Mouse (Mus musculus) right cerebral cortex, postnatal 4 days (tissue): ENCODE measurements around the gene Nos3.

Source experiments
- DNase-seq: peaks from one replicate; pipeline ENCODE4 v3.0.0-alpha.2; 2022

The Nos3 gene

DNA sequence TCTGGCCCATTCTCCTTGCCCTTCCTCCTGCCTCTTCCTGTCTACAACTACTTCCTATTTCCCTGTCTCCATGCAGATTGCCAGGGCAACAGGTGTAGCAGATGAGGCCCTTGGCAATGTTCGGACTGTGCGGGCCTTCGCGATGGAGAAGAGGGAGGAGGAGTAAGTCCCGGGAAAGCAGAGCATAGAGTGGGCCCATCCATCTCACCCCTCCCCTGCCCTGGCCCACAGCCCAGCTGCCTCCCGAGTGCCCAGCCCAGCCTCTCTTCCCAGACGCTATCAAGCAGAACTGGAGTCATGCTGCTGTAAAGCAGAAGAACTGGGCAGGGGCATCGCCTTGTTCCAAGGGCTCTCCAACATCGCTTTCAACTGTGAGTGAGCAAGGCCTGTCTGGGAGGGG, 37.4 kb downstream of the Nos3 start:
- DNase-seq: no peak

DNA sequence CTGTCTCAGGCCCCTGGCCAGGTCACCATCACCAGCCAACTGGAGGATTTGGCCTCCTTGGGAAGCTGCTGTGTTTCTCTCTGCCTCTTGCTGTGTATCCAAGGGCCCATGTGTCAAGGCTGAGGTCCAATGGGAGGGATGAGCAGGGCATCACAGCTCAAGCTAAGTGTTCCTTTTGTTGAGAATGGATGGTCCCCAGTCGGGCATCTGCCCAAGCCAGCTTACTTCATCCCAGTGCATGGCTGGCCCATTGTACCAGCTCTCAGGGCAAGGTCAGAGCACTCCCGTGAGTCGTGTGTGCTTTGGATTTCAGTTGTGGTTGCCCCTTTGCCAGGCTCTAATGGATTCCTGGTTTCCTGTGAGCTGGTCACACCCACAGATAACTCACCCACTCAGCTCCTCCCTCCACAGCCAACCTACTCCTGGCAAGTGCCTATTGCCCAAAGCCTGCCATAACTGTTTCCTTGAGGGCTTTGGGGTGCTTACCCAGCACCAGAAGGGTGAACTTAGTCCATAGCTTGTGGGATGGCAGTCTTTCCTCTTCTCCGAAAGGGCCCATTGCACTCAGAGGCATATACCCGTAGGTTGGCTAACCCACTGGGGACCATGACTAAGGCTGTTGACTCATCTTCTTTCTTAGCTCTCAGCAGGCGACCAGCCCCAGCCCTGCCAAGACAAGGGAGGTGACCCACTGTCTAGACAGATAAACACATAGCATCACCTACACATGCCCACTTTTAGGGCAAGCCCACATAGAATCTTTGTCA, 40.2 kb downstream of the Nos3 start:
- no peak for DNase-seq

- DNase-seq: no peak
Measured at GRCm38 (mm10) chr5:24405389-24405876, 40.8 kb downstream of the Nos3 start.

- DNase-seq: no peak
Measured at GRCm38 (mm10) chr5:24408651-24409050, 44.0 kb downstream of the Nos3 start.

DNA sequence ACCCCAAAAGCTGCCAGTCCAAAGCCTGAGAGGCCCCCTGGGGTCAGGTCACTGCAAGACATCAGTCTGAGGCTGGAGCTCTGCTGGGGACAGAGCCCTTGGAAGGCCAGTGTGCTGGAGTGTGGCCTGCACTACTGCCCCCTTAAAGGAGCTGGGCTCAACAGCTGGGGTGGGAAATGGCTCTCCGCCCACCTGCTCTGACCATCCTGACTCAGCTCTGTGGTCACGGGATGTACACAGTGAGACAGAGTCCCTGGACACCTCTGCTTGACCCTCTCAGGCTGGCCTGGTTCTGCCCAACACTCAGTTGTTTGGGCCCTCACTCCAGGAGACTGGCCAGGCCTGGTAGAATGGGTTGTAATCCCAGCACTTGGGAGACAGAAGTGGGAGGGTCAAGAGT, 44.9 kb downstream of the Nos3 start:
- DNase-seq: no peak

DNA sequence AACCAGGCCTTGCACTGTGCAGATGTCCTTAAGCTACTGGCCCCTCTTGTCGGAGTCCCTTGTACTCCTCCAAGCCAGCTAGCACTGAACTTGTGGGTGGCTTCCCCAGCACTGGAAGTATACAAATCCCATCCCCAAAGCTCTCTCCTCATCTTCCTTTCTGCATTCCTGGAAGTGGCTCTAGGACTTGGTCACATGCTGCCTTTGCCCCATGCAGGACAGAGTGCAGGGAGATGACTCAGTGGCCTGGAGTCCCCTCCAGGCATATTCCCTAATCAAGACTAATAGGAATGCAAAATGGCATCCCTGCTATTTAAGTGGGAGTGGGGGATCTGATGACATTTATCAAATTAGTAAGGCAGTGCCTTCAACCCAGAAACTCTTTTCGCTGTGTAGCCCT, 47.5 kb downstream of the Nos3 start:
- no peak for DNase-seq

GRCm38 (mm10) chr5:24413042-24413693, 48.6 kb downstream of the Nos3 start, which contains the start of gene Asic3:
Gene Asic3 (plus strand): TSS chr5:24413392.
- DNase-seq: no peak

DNA sequence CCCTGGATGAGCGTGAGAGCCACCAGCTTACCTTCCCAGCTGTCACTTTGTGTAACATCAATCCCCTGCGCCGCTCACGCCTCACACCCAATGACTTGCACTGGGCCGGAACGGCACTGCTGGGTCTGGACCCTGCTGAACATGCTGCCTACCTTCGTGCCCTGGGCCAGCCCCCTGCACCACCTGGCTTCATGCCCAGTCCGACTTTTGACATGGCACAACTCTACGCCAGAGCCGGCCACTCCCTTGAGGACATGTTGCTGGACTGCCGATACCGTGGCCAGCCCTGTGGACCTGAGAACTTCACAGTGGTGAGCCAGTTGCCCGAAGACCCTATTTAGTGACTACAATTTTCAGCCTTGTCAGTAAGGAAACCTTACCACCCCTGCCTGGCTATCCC, 49.3 kb downstream of the Nos3 start:
- DNase-seq: no peak

- peak; percentile 67 for DNase-seq
Measured at GRCm38 (mm10) chr5:24416222-24416736, 51.7 kb downstream of the Nos3 start.

GRCm38 (mm10) chr5:24417587-24417986, 53.0 kb downstream of the Nos3 start:
- no peak for DNase-seq

GRCm38 (mm10) chr5:24420381-24420780, 55.8 kb downstream of the Nos3 start:
- no peak for DNase-seq

- DNase-seq: peak; percentile 95
Measured at GRCm38 (mm10) chr5:24423129-24424003, 58.8 kb downstream of the Nos3 start, which contains the start of the genes Cdk5 and Slc4a2. Gene Cdk5 (minus strand): TSS chr5:24423530. Gene Slc4a2 (plus strand): TSS chr5:24423837.

DNA sequence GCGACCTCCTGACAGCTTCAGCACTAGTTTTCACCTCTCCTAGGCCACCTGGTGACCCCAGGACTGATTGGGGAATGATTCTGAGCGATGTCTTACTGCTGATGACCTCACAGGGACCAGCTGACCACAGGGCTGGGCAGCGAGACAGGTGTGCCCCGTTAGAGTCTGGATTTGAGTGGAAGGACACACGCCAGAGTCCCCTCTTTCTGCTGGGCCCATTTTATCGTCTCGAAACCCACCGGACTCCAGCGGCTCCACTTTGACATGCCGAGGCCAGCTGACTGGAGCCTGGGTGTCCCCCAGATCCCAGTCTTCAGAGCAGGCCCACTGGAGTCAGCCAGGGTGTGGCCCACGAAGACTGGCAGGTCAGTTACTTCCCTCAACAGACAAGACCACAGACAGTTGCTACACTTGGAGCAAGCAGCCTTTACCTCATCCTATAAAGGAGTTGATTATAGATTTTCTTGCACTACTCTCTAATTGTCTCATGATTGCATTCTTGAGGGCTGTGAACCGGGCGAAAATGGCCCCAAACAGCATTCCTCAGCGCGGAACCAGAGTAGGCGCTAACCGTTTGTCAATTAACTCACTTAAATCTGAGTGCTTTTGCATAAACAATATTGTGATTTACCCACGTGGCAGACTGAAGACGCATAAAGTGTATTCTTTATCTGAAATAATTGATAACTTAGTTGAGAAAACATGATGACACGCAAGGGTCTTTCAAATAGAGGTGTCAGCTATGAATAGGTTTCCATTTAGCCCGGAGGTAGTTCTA, 59.6 kb downstream of the Nos3 start:
- DNase-seq: no peak

- DNase-seq: peak; percentile 81
Measured at GRCm38 (mm10) chr5:24424861-24425411, 60.3 kb downstream of the Nos3 start.

- no peak for DNase-seq
Measured at GRCm38 (mm10) chr5:24425421-24426036, 60.9 kb downstream of the Nos3 start.

- no peak for DNase-seq
Measured at GRCm38 (mm10) chr5:24426037-24426432, 61.4 kb downstream of the Nos3 start.

DNA sequence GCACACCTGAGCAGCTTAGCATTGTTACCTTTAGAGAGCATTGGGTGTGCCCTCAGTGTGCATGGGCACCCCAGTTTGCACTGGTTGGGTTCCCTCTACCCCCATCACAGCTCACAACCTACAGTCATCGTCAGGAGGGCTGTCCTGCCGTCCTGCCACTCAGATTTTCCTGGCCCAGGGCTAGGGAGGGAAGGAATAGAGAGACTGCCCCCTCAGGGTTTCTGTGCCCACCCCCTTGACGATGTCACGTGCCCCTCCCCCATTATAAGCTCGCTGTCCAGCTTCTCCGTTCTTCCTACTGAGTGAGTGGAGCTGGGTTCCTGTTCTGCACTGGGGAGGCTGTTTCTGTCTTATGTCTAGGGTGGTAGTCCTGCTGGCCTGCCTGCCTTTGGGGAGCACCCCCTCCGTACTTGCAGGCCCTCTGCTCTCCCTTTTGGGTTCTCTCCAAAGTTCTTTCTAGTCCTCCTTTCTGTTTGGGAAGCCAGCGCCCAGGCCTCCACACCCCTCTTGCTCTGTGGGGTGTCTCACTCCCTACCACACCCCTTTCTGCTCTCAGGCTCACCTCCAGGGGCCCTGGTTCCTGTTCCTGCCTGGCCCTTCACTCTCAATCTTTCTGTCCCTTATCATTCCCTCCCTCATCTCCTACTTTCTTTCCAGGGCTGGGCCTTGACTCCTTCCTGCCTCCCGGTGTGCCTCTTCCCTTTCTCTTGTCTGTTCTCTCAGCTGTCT, 62.1 kb downstream of the Nos3 start:
- no peak for DNase-seq

DNA sequence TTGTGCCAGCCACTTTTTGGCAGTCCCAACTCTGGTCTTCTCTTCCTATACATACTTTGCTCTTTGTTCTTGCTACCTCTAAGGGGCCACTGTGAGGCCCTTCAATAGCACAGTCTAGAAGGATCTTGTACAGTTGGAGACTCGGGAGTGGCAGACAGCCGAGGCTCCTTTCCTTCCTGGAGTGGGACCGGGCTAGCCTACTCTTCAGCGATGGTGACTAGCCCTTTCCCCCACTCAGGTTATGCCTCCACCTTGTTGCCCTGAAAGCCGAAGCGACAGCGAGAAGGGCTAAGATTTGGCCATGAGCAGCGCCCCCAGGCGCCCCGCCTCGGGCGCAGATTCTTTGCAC, 62.6 kb downstream of the Nos3 start:
- no peak for DNase-seq

DNA sequence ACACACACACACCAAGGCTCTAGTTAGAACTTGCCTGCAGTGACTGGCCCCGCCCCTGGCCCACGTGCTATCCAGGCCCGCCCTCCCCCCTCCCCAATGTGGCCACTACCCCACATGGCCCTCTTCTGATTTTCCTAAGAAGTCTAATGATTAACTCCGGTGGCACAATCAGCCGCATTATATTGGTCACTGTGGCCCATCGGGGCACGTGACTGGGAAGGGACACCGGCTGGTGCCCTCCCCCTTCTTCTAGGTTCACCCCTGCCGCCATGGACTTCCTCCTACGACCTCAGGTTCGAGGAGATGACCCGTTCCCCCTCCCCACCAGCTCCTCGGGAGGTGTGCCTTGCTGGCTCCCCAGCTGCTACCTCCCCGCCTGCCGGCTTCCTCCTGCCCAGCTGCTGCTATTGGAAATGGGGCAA, 63.4 kb downstream of the Nos3 start:
- no peak for DNase-seq

DNA sequence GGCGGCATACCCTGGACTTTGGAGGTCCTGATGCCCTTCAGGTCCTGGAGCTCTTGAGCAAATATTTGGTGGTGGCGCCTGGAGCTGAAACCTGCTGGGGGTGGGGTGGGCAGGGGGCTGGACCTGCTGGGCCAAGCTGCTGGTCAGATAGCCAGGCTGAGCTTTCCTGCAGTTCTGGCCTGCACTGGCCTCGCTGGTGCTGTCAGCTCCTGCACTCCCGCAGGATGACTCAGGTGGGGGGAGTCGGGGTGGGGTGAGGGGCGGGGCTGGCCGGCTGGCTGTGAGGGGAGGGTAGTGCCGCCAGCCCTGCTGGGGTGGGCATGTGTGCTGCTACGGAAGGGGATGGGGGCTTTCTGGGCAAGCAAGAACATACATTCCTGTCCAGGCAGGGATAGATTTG, 64.0 kb downstream of the Nos3 start:
- no peak for DNase-seq

- DNase-seq: no peak
Measured at GRCm38 (mm10) chr5:24433993-24434392, 69.4 kb downstream of the Nos3 start.
